Mouse (Mus musculus): ENCODE results near the gene Nlk.

DNA sequence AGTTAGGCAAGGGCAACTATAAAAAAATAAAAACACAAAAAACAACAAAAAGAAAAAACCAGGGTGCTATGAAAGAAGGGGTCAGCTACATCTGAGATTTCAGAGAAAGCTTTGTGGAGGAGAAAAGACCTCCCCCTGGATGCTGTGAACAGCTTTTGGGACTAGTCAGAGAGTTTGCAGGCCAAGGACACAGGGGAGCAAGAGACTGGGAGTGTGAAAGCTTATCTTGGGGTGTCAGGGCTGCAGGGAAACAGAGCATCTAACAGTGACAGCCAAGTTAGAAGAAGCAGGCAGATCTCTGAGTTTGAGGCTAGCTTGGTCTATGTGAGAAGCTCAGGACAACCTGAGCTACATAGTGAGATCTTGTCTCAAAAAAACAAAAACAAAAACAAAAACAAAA, 42.2 kb upstream of the Nlk start:
- TF ChIP-seq POLR2A (IDR thresholded peaks at IDR 0.05; ENCODE audit: extremely low read depth, insufficient read depth, low read length) (no peak), CTCF (IDR thresholded peaks at IDR 0.05; ENCODE audit: low read depth, low read length) (no peak)

All from liver, adult 2 months (tissue).